Mouse (Mus musculus) embryo, embryonic 9.5 days (tissue): Measurements from ENCODE around the gene Dmrtc1a.
"Not testable (repeated sequence)": the region's sequence is repeated elsewhere in the genome, so short reads cannot be mapped to it uniquely, and the experiment has no call there.

Source experiments
- DNase-seq: peaks from one replicate; pipeline ENCODE4 v3.0.0-alpha.2; 2017; ENCODE audit errors: extremely low spot score

The Dmrtc1a gene

DNA sequence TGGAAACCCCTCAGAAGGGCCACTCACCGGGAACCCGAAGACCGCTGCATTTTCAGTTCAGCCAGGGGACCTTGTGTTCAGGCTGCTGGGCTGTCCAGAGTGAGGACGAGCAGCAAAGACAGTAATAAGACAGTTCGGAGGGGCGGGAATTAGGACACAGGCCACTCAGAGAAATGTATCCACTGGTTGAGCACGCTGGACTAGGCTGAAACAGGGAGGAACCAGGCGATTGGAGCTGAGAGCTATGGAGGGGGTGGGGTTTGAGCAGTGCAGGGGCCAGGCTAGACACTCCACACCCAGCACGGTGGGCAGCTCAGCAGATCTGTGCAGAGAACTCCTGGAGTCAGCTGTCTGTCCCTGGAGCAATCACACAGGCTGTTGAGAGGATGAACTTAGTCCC, at the start of gene Dmrtc1a, which contains the start of gene 1700011M02Rik:
Dmrtc1a (minus strand) TSS at position 101 of the 400 bp plus-strand sequence.
1700011M02Rik (plus strand) TSS at position 319 of the 400 bp plus-strand sequence.
- not testable (repeated sequence) for DNase-seq

DNA sequence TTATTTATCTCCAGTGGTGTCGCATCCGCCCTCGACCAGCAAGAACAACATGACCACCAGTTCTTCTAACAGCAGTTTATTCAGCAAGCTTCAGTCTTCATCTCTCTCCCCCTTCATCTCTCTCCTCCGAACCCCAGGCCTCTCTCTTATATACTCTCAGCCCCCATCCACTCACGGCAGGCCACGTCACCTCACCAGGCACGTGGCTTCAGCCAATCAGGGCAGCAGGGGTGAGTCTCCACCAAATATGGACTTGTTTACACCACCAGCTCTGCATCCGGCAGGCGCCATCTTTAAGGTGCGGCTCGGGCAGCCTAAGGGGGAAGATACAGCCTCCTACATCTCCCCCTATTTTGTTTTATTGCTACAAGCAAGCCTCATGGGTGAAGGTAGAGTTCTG, 41.6 kb upstream of the Dmrtc1a start:
- DNase-seq = not testable (repeated sequence)

DNA sequence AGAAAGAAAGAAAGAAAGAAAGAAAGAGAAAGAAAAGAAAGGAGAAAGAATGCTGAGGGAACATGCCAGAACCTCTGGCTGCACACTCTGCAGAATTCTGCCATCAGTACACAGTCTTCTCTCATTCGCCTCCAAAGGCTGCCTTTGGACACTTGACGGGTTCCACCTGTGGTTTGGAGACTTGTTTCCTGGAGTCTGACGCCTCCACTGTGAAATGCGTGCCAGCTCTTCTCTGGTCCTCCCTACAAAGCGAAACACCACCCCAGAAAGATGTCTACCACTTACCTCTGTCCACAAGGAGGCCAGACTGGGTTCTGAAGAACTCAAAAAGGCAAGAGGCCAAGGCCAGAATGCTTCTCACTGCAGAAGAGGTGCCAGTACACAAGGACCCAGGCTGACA, 28.3 kb upstream of the Dmrtc1a start:
- DNase-seq = no peak

DNA sequence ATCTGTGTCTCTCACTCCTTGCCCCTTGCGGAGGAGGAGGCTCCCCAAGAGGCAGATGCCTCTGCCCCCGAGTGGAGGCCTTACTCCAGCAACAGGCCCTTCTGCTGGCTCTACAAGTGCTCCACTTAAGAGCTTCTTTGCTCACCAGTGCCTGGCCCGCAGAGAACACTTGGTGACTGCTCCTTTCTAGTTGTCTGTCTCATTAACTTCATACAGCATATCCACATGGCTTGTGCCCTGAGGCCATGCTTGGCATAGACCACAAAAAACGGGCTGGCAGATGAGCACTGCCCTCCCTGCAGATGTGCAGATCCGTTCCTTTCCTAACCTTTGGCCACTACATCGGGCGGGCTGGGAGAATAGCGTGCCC, 25.9 kb upstream of the Dmrtc1a start:
- peak; percentile 1 for DNase-seq

DNA sequence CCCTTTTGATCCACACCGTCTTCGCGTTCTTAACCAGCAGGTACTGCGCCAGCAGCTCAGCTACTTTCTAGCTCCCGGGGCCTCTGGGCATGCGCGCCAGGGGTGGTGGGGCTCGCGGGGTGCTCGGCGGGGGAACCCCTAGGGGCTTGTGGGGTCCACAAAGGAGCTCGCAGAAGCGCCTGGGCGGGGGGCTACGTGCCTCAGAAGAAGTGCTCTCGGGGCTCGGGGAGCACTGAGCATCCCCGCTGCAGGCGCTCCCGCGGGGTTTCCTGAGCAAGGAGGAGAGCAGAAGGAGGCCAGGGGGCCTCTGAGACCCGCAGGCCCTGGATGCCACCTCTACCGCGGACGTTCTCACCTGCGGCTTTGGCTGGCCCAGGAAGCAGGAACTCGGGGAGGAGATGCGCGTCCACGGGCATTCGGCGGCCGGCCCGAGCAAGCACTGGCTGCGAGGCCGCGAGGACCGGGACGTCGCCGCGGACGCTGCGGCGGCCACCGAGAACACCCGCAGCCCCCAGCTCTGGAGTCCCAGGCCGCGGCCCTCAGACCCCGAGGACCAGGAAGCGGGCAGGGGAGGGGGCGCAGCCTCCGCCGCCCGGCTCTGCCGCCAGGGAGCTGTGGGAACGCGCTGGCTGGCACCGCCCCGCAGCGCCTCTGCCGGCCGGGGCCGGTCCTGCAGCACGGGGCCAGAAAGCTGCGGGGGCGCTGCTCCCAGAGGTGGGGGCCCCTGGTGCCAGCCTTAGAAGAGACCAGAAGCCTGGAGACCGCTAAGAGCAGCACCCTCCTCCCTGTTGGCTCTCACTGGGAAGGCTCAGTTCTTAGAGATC, 25.3 kb upstream of the Dmrtc1a start:
- peak; percentile 61 for DNase-seq

DNA sequence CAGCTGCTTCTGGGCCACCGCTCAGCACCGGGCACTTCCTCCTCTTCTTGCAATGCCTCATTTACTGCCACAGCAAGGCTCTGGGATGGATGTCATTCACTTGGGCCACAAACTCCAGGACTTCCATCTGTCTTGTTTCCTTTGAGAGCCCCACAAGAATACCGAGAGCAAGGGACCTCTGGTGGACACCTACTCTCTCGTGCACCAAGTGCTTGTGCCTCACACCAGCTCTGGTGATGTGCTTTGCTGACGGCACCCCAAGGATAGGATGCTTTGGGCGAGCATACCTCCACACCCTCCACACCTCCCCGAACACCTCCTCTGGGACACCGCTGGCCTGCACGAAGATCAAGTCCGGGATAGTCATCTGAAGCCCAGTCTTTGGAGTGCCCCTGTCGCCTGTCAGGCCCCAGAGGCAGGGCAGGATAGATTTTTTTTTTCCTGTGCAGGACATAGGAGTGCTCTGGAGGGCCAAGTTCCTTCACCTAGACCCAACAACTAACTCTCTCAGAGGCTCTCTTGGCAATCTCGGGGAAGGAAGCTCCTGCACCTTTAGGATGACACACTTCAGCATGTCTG, 24.6 kb upstream of the Dmrtc1a start:
- DNase-seq = no peak

DNA sequence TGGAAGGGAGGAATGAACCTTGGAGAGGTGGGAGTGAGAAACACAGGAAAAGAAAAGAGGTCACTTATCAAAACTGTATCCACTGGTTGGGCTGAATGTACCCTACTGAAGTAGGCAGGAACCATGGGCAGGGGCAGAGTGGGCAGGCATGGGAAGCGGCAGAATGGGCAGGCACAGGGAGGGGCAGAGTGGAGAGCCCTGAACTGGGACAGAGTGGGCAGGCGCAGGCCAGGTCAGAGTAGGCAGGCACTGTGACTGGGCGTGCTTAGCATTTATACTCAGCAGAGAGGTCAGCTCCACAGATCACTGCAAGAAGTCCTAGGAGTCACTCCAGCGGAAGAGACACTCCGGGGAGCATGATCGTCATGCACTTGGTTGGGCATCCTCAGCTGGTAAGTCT, 19.6 kb upstream of the Dmrtc1a start, which contains the start of gene 1700018G05Rik:
1700018G05Rik (plus strand) TSS at position 301 of the 400 bp plus-strand sequence.
- DNase-seq = not testable (repeated sequence)

DNA sequence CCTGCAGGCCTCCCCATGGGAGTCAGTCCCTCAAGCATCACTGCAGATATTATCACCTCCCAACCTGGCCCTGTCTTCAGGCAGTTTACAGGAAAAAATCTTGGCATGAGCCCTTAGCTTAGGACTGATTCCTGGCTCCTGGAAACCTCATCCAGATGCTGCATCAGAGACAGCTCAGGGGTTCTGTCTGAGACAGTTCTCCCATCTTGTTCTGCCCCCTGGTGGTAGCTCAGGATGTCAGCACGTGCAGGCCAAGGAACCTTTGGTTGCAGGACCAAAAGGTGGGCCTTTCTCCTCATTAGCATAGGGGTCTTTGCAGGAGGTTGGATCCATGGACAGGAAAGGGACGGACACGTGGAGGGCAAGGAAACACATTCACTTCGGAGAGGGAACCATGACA, 18.2 kb upstream of the Dmrtc1a start:
- DNase-seq = not testable (repeated sequence)

DNA sequence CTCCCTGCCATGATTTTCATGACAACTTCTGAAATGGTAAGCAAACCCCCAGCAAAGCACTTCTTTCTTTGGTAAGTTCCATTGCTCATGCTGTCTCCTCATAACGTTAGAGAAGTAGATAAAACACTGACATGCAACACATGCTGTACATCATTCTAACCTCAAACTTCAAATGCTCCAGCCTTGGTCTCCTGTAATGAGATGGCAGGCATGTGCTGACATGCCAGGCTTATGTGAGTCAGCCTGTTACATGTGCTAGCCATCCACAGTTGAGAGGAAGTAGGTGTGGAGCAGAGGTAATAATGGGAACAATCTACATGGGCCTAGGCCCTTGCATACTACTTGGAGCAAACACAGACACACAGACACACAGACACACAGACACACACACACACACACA, 6.3 kb upstream of the Dmrtc1a start:
- DNase-seq = not testable (repeated sequence)

DNA sequence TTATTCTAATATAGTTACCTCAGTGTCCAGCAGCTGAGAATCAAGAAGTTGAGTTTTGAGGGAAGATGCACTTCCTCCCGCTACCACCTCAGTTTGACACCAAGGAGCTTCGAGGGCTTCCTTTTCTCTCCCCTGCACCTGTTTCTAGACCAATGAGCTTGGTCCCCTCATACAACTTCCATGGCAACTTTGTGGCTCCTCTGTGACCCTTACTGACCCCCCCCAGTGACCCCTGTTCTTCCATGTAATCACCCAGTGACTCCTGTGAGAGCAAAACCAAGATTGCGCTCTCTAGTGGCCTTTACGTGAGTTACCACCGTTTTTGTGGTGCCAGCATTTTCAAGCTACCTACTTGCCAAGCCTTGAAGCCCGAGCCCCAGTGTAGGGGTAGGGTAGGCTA, 40.6 kb downstream of the Dmrtc1a start, which contains the start of gene 1700031F05Rik:
1700031F05Rik (minus strand) TSS at position 101 of the 400 bp plus-strand sequence.
- no peak for DNase-seq

DNA sequence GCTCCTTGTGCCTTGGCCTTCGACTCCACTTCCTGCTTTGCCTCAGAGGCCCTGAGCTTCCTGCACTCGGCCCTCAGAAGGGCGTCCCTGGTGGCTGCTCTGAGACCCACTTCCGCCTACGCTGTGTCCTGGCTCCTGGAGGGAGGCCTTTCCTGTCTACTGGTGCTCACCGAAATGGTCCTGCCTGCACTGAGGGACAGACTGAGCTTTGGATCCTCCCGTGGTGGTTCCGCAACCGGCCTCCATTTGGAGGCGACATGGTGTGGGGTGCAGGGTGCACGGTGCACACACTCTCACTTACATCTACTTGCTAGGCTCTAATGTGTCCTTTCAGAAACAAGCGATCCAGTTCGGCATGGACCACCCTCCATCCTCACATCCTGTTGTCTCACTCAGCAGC, 54.0 kb downstream of the Dmrtc1a start, which contains the start of gene Dmrtc1c2:
Dmrtc1c2 (minus strand) TSS at position 101 of the 400 bp plus-strand sequence.
- DNase-seq = not testable (repeated sequence)
